Mouse (Mus musculus): Measurements from ENCODE around the gene Rhbdf2. TPM values are rescaled to one million over a fixed set of nuclear protein-coding genes. Genes with fewer than 3 reads are reported as not detected.

The Rhbdf2 gene
- polyA plus RNA-seq, 1 experiment from 2014 or later = 12.8 TPM

DNA sequence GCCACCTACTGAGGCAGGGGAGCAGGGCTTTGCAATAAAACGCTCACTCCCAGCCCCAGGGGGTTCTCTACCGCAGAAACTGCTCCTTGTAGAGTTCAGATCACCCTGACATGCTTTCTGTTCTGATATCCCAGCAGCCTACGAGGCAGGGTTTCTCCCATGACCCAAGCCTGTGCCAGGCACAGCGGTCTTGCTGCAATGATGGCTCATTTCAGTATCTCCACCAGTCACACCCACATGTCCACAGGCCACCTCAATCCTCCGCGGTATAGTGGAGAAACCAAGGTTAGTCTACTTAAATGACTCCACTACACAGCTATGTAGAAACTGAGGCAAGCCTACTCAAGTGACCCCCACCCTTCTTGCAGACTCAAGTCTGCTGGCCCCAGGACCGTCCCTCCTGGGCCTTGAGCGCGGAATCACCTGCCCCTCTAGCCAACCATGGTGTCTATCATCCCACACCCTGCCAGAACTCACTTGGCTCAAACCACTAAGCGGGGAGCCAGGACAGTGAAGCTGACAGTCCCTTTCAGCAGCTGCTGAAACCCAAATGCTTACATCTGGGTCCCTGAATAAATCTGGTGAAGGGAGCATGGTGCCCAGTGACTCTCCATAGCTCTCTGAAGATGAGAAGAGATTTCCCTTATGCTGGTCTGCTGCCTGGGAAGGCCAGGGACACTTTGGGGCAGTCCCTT, 6.1 kb downstream of the Rhbdf2 start:
- Histone ChIP-seq H3K36me3 (ENCODE audit: insufficient read depth, low read length) (no peaks in the 10 kb centered on the region), H3K27me3 (ENCODE audit: insufficient read depth, low read length) (no peaks in the 10 kb centered on the region), H3K9ac (replicated peaks; ENCODE audit: low read length) (no peak overlapping the region), H3K4me3 (ENCODE audit: low read length) (no peak overlapping the region), H3K4me2 (replicated peaks; ENCODE audit: low read depth, low read length) (no peak overlapping the region), H3K27ac (ENCODE audit: low read length) (peak overlapping the region; percentile 69), H3K9me3 (ENCODE audit: low read length) (no peaks in the 10 kb centered on the region), H3K4me1 (ENCODE audit: insufficient read depth, low read length) (peaks cover 64% of the 10 kb centered on the region)
- ATAC-seq (ENCODE audit: low FRiP score, low TSS enrichment) = no peak
- 62% methylated on average over 10 of the region's 10 CpGs for WGBS

DNA sequence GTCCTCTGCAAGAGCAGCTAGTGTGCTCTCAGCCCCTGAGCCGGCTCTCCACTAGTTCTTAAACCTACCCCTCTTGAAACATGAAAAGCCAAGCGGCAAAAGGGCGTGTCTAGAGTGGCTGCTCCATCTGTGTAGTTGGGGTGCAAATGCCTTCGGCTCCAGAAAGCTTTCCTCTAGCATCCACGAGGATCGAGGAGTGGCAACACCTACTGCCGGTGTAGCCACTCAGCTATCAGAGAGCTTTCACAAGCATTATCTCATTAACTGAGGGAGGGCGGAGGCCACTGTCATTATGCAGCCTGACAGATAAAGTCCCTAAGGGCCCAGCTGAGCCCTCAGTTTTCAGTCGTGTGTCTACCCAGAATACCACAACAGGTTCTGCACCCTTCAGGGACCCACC, 6.7 kb downstream of the Rhbdf2 start:
- H3K4me1 ChIP-seq (ENCODE audit: insufficient read depth, low read length) = peaks cover 68% of the 10 kb centered on the region
- no peaks in the 10 kb centered on the region for H3K9me3 ChIP-seq (ENCODE audit: low read length)
- no peaks in the 10 kb centered on the region for H3K27me3 ChIP-seq (ENCODE audit: insufficient read depth, low read length)
- H3K4me3 ChIP-seq (ENCODE audit: low read length) = no peak overlapping the region
- no peak overlapping the region for H3K4me2 ChIP-seq (replicated peaks; ENCODE audit: low read depth, low read length)
- no peak overlapping the region for H3K9ac ChIP-seq (replicated peaks; ENCODE audit: low read length)
- H3K36me3 ChIP-seq (ENCODE audit: insufficient read depth, low read length) = no peaks in the 10 kb centered on the region
- H3K27ac ChIP-seq (ENCODE audit: low read length) = no peak overlapping the region
- no peak for ATAC-seq (ENCODE audit: low FRiP score, low TSS enrichment)
- WGBS = 29% methylated on average over 9 of the region's 9 CpGs

- WGBS = 35% methylated on average over 8 of the region's 8 CpGs
- Histone ChIP-seq H3K27me3 (ENCODE audit: insufficient read depth, low read length) (no peaks in the 10 kb centered on the region), H3K4me1 (ENCODE audit: insufficient read depth, low read length) (peaks cover 68% of the 10 kb centered on the region), H3K9ac (replicated peaks; ENCODE audit: low read length) (no peak overlapping the region), H3K36me3 (ENCODE audit: insufficient read depth, low read length) (no peaks in the 10 kb centered on the region), H3K9me3 (ENCODE audit: low read length) (no peaks in the 10 kb centered on the region), H3K27ac (ENCODE audit: low read length) (no peak overlapping the region), H3K4me2 (replicated peaks; ENCODE audit: low read depth, low read length) (no peak overlapping the region), H3K4me3 (ENCODE audit: low read length) (no peak overlapping the region)
- ATAC-seq (ENCODE audit: low FRiP score, low TSS enrichment) = no peak
Measured at GRCm38 (mm10) chr11:116619561-116619960, 7.3 kb downstream of the Rhbdf2 start.

GRCm38 (mm10) chr11:116619156-116619555, 7.7 kb downstream of the Rhbdf2 start:
- Histone ChIP-seq H3K4me2 (replicated peaks; ENCODE audit: low read depth, low read length) (no peak overlapping the region), H3K9me3 (ENCODE audit: low read length) (no peaks in the 10 kb centered on the region), H3K9ac (replicated peaks; ENCODE audit: low read length) (no peak overlapping the region), H3K4me3 (ENCODE audit: low read length) (no peak overlapping the region), H3K27me3 (ENCODE audit: insufficient read depth, low read length) (no peaks in the 10 kb centered on the region), H3K27ac (ENCODE audit: low read length) (no peak overlapping the region), H3K36me3 (ENCODE audit: insufficient read depth, low read length) (no peaks in the 10 kb centered on the region), H3K4me1 (ENCODE audit: insufficient read depth, low read length) (peaks cover 65% of the 10 kb centered on the region)
- 76% methylated on average over 7 of the region's 7 CpGs for WGBS
- no peak for ATAC-seq (ENCODE audit: low FRiP score, low TSS enrichment)

GRCm38 (mm10) chr11:116618666-116619065, 8.2 kb downstream of the Rhbdf2 start:
- Histone ChIP-seq H3K4me3 (ENCODE audit: low read length) (no peak overlapping the region), H3K36me3 (ENCODE audit: insufficient read depth, low read length) (no peaks in the 10 kb centered on the region), H3K4me2 (replicated peaks; ENCODE audit: low read depth, low read length) (no peak overlapping the region), H3K9ac (replicated peaks; ENCODE audit: low read length) (no peak overlapping the region), H3K27me3 (ENCODE audit: insufficient read depth, low read length) (no peaks in the 10 kb centered on the region), H3K27ac (ENCODE audit: low read length) (no peak overlapping the region), H3K9me3 (ENCODE audit: low read length) (no peaks in the 10 kb centered on the region), H3K4me1 (ENCODE audit: insufficient read depth, low read length) (peaks cover 65% of the 10 kb centered on the region)
- 87% methylated on average over 7 of the region's 7 CpGs for WGBS
- no peak for ATAC-seq (ENCODE audit: low FRiP score, low TSS enrichment)

DNA sequence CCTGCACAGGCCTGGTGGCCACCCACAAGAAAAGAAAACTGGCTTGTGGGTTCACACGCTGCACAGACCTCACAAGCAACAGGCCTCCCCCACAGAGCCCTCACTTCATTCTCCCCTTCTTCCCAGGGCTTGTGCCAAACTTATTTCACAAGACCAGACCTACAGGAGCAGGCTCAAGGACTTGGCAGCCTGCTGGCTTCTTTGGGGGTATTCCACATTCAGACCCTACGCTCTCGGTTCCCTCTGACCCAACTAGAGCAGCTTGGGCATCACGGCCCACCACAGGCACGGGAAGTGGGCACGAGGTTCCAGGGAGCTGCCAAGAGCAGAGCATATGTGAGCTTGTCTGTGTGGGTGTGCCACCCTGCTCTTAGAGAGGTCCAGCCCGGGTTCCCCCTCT, 9.2 kb downstream of the Rhbdf2 start:
- H3K4me1 ChIP-seq (ENCODE audit: insufficient read depth, low read length) = peaks cover 55% of the 10 kb centered on the region

GRCm38 (mm10) chr11:116616438-116617118, 10.2 kb downstream of the Rhbdf2 start:
- Histone ChIP-seq H3K27me3 (ENCODE audit: insufficient read depth, low read length) (no peaks in the 10 kb centered on the region), H3K9me3 (ENCODE audit: low read length) (no peaks in the 10 kb centered on the region), H3K27ac (ENCODE audit: low read length) (peak overlapping the region; percentile 51; the same call in 1 of the 2 replicates), H3K9ac (replicated peaks; ENCODE audit: low read length) (no peak overlapping the region; the same call in 1 of the 2 replicates), H3K4me2 (replicated peaks; ENCODE audit: low read depth, low read length) (no peak overlapping the region), H3K4me3 (ENCODE audit: low read length) (no peak overlapping the region), H3K36me3 (ENCODE audit: insufficient read depth, low read length) (no peaks in the 10 kb centered on the region), H3K4me1 (ENCODE audit: insufficient read depth, low read length) (peaks cover 44% of the 10 kb centered on the region)
- no peak; the same call in 1 of the 2 replicates for ATAC-seq (ENCODE audit: low FRiP score, low TSS enrichment)
- WGBS = 74% methylated on average over 10 of the region's 10 CpGs

More for the DNA sequence above, 9.2 kb downstream of the Rhbdf2 start:
- no peak for ATAC-seq (ENCODE audit: low FRiP score, low TSS enrichment)
- 76% methylated on average over 7 of the region's 7 CpGs for WGBS
- Histone ChIP-seq H3K36me3 (ENCODE audit: insufficient read depth, low read length) (no peaks in the 10 kb centered on the region), H3K27ac (ENCODE audit: low read length) (no peak overlapping the region), H3K4me3 (ENCODE audit: low read length) (no peak overlapping the region), H3K9me3 (ENCODE audit: low read length) (no peaks in the 10 kb centered on the region), H3K4me2 (replicated peaks; ENCODE audit: low read depth, low read length) (no peak overlapping the region), H3K27me3 (ENCODE audit: insufficient read depth, low read length) (no peaks in the 10 kb centered on the region), H3K9ac (replicated peaks; ENCODE audit: low read length) (no peak overlapping the region)

GRCm38 (mm10) chr11:116615735-116616437, 10.9 kb downstream of the Rhbdf2 start:
- H3K4me1 ChIP-seq (ENCODE audit: insufficient read depth, low read length) = peaks cover 38% of the 10 kb centered on the region
- H3K27ac ChIP-seq (ENCODE audit: low read length) = peak overlapping the region; percentile 59
- H3K9me3 ChIP-seq (ENCODE audit: low read length) = no peaks in the 10 kb centered on the region
- H3K9ac ChIP-seq (replicated peaks; ENCODE audit: low read length) = no peak overlapping the region; the same call in 1 of the 2 replicates
- peak; percentile 46 for ATAC-seq (ENCODE audit: low FRiP score, low TSS enrichment)
- no peaks in the 10 kb centered on the region for H3K27me3 ChIP-seq (ENCODE audit: insufficient read depth, low read length)
- no peaks in the 10 kb centered on the region for H3K36me3 ChIP-seq (ENCODE audit: insufficient read depth, low read length)
- peak overlapping the region; percentile 23; the same call in 1 of the 2 replicates for H3K4me2 ChIP-seq (replicated peaks; ENCODE audit: low read depth, low read length)
- no peak overlapping the region for H3K4me3 ChIP-seq (ENCODE audit: low read length)
- 36% methylated on average over 15 of the region's 15 CpGs for WGBS

GRCm38 (mm10) chr11:116613234-116613633, 13.6 kb downstream of the Rhbdf2 start:
- WGBS = 92% methylated on average over 6 of the region's 6 CpGs
- Histone ChIP-seq H3K27ac (ENCODE audit: low read length) (no peak overlapping the region), H3K4me3 (ENCODE audit: low read length) (no peak overlapping the region), H3K4me1 (ENCODE audit: insufficient read depth, low read length) (peaks cover 27% of the 10 kb centered on the region), H3K36me3 (ENCODE audit: insufficient read depth, low read length) (no peaks in the 10 kb centered on the region), H3K9ac (replicated peaks; ENCODE audit: low read length) (no peak overlapping the region), H3K27me3 (ENCODE audit: insufficient read depth, low read length) (no peaks in the 10 kb centered on the region), H3K9me3 (ENCODE audit: low read length) (no peaks in the 10 kb centered on the region), H3K4me2 (replicated peaks; ENCODE audit: low read depth, low read length) (no peak overlapping the region)
- ATAC-seq (ENCODE audit: low FRiP score, low TSS enrichment) = no peak

Measured in kidney, embryonic 16.5 days (tissue).